Mouse (Mus musculus) naive thymus-derived CD4-positive, alpha-beta T cell, adult 2 months (primary cell): ENCODE data around the gene Mfap4.
A peak's percentile ranks its signal among the peaks of the same experiment; 100 is the strongest.

Source experiments
- DNase-seq: peaks from one replicate; pipeline ENCODE4 v3.0.0-alpha.2; 2011; ENCODE audit warnings: low read depth

Gene Mfap4

GRCm38 (mm10) chr11:61483226-61483845 lies 1.9 kb upstream of the Mfap4 start:
- no peak for DNase-seq

- no peak for DNase-seq
Measured at GRCm38 (mm10) chr11:61484256-61484612, 997 bp upstream of the Mfap4 start.

DNA sequence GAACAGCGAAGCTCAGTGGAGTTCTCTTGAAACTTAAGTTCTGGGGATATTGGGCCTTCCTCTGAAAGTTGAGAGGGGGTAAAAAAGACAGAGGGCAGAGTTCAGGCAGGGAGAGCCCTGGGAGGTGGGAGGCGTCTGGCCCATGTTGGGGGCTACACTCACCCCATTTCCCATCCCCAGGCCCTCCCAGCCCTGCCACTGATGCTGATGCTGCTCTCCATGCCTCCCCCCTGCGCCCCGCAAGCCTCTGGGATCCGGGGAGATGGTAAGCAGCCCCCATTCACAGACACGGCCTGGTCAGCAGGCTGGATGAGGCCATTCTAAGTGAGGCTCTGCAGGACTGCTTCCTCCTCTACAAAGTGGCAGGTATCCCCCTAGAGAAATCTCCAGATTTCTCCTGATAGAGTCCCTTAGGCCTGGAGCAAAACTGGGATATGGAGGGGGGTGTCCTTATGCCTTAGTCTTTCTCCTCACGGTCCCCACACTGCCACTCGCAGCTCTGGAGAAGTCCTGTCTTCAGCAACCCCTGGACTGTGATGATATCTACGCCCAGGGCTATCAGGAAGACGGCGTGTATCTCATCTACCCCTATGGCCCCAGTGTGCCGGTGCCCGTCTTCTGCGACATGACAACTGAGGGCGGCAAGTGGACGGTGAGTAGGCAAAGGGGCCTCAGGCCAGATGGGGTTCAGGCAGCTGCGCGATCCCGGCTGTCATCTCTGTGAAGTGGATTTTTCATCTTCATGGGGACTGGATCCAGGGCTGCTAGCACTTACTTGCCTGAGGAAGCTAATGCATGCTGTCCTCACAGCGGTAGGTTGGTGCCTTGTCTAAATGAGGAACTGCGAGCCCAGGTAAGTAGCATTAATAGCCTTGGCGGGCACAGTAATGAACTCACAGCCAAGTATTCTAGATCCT lies 568 bp downstream of the Mfap4 start:
- DNase-seq = no peak

GRCm38 (mm10) chr11:61486458-61487219 lies 1.4 kb downstream of the Mfap4 start:
- DNase-seq = no peak

- no peak for DNase-seq
Measured at GRCm38 (mm10) chr11:61487401-61487800, 2.2 kb downstream of the Mfap4 start.

DNA sequence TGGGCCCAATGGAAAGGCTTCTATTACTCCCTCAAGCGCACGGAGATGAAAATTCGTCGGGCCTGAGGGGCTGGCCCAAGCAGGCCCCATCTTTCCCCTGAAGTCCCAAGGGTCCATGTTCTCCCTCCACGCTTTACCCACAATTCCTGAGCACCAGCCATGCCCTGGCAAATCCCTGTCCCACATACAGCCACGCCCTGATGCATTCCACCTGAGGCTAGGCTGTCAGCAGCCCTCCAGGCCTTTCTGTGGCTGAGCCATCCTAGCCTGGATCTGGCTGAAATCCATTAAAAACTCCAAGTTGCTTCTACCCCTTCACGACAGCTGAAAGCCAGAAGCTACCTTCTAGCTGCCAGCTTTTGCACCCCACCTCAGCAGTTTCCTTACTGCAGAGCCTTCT lies 2.7 kb downstream of the Mfap4 start:
- no peak for DNase-seq

DNA sequence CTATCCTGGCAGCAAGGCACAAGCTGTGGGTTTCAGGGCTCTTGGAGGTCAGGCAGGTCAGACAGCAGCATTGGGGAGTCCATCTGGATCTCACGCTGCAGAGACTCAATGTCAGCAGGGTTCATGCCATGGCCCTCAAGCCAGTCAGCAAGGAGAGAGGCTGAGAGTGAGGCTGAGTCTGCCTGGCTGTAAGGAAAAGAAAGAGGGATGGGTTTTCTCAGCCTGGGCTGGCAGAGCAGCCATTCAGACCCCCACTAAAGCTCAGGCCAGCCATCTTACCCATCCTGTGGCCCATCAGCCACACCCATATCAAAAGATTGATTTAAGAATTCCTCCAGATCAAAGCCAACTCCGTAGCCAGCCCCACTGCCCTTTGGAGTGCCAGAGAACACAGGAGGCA lies 3.9 kb downstream of the Mfap4 start:
- DNase-seq = no peak

GRCm38 (mm10) chr11:61489874-61490273 lies 4.6 kb downstream of the Mfap4 start:
- no peak for DNase-seq

DNA sequence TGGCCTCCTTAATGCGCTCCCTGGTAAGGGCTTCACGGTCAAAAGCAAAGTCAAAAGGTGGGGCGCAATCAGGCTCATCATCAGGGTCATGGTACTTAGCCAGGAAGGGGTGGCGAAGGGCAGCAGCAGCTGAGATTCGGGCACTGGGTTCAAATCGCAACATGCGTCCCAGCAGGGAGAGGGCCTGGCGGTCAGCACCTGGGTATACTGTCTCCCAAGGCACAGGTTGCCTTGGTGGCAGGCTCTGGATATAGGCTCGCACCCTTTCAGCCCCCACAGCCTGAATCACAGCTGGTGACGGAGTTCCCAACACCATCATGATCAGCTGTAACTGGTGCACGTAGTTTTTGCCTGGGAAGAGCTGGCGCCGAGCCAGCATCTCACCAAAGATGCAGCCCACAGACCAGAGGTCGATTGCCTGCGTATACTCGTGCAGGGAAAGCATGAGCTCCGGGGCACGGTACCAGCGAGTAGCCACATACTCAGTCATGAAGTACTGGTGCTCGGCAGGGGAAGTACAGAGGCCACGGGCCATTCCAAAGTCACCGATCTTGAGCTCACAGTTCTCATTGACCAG lies 5.8 kb downstream of the Mfap4 start:
- DNase-seq = no peak

DNA sequence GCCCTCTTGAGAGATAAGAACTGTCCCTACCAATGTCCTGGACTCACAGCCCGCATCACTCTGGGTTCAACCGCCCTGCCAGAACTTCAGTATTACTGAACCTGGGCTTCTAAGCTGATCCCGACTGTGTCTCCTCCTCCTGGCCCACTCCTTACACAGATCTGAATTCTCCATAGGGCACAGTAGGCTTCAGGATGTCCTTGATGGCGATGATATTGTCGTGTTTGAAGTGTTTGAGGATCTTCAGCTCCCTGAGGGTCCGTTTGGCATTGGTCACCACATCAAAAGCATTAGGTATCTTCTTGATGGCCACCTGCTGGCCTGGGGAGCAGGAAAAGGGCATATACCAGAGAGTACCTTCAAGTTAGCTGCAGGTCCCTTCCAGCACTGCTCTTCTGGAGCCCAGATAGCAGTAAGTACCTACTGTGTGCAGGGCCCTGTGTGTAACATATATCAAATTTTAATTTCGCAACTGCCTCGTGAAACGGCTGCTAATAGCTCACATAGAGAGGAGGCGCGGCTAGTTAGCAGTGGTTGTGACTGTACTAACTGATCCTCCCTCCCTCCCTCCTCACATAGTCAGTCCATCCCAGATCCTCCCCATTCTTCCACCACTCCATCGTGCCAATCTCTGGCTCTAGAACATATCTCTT lies 7.6 kb downstream of the Mfap4 start:
- DNase-seq = peak; percentile 16

- no peak for DNase-seq
Measured at GRCm38 (mm10) chr11:61493525-61494128, 8.4 kb downstream of the Mfap4 start.

DNA sequence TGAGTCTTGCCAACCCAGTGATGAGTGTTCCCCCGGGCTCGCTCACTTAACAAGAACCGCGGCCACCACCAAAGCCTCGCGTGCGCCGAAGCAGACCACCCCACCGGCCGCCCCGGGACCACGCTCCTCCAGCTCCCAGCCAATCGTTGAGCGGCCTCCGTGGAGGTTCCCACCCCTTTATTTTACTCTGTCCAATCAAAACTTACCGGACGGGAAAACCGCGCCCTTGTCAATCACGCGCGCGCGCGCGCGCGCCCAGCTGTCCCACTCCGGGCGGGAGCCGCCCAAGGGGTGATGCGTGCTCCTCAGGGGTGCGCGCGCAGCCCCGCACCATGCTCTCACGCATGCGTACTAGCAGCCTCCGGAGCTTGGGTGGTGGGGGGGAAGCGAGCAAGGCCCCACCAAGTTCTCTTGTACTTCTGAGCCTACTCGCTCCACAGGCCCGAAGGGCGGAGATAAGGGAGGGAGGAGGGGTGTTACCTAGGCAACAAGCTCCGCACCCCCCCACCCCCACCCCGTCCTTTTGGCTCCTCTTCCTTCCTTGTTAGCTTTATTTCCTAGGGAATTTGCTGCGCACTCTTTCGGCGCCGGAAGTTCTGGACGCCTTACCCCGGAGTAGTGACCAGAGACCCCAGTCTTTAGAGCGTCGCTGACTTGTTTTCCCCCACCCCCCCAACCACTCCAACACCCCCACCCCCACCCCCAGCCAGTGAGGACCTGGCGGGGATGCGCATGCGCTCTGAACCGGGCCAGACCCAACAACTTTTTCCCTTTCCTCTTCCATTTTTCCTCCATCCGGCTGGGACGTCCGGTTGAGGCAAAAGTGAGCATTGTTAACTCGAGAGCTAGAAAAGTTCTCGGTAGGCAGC lies 9.1 kb downstream of the Mfap4 start, which contains the start of gene Mapk7:
Mapk7 (minus strand) TSS at position 278 of the 869 bp plus-strand sequence.
- DNase-seq = peak; percentile 99

- DNase-seq = no peak
Measured at GRCm38 (mm10) chr11:61495528-61495927, 10.3 kb downstream of the Mfap4 start.

DNA sequence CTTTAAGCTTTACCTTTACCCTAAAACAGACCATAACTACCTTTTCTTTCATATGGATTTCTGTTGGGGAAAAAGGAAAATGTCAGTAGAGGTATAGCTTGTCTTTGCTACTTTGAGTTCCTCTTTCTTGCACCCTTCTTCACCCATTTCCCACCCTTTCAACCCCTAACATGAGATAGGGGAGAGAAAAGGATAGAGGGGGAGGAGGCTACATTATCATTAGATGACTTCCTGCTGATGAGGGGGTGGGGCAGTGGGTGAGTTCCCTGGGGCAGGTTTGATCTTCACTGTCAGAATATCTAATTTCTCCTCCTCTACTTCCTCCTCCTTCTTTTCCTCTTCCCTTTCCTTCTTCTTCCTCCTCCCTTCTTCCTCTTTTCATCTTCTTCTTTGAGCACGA lies 12.3 kb downstream of the Mfap4 start:
- no peak for DNase-seq

DNA sequence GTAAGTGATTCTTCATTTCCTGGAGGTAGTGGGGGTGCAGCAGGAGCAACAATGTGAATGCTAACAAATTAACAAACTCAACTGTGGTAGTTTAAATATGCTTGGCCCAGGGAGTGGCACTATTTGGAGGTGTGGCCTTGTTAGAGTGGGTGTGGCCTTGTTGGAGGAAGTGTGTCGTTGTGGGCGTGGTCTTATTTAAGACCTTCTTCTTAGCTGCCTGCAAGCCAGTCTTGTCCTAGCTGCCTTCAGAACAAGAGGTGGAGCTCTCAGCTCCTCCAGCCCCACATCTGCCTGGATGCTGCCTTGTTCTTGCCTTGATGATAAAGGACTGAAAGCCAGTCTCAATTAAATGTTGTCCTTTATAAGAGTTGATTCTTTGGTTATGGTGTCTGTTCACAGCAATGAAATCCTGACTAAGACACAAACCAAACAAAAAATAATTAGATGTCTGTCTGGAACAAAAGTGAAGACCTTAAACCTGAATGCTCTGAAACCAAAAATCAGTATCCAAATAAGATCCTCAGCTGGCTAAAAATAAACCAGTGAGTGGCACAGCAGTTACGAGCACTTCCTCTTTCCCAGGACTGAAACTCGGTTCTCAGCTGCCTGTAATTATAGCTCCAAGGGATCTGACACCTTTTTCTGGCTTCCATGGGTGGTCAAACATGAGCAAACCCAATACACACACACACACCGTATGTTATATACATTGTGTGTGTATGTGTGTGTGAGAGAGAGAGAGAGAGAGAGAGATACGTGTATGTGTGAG lies 13.7 kb downstream of the Mfap4 start:
- DNase-seq = peak; percentile 22

- DNase-seq = peak; percentile 15
Measured at GRCm38 (mm10) chr11:61503933-61504332, 18.7 kb downstream of the Mfap4 start.

- peak; percentile 99 for DNase-seq
Measured at GRCm38 (mm10) chr11:61504713-61505257, 19.6 kb downstream of the Mfap4 start, which contains the start of gene B9d1. Gene B9d1, plus strand, starts transcription at chr11:61505144.

DNA sequence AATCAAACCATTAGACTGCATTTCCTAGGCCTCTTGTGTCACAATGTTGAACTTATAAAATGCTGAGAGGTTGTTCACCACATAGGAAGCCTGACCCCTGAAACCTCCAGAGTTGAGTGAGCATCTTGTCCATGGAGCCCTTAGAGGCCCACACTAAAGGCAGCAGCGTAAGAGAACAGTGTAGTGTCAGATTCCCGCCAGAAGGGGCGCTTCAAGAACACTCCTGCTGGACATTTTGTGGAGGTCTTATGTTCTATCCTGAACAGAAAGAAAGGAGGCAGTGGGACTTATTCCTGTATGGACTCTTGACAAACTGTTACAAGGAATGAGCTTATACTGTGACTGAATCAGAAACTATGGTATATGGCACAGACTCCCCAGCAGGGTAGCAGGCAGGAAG lies 29.7 kb downstream of the Mfap4 start:
- DNase-seq = peak; percentile 37

DNA sequence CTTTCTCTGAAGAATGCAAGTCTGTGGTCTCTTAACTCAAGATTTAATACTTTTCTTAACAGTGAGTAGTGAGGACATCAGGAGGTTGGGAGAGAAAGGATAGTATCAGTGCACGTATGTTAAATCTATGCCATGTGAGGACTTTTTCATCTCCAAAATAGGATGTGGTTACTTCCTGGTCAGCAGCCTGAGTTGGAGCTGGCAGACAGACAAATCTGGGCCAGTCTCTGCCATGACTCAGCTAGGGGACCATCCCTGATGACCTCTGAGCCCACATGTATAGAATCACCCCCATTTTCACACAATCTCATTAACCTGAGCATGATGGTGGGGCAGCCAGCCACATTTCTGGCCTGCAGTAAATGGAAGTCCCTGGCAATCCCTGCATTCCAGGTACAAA lies 32.7 kb downstream of the Mfap4 start:
- DNase-seq = no peak
